Mouse (Mus musculus): Measurements from ENCODE around the gene Stk38.

Gene Stk38

DNA sequence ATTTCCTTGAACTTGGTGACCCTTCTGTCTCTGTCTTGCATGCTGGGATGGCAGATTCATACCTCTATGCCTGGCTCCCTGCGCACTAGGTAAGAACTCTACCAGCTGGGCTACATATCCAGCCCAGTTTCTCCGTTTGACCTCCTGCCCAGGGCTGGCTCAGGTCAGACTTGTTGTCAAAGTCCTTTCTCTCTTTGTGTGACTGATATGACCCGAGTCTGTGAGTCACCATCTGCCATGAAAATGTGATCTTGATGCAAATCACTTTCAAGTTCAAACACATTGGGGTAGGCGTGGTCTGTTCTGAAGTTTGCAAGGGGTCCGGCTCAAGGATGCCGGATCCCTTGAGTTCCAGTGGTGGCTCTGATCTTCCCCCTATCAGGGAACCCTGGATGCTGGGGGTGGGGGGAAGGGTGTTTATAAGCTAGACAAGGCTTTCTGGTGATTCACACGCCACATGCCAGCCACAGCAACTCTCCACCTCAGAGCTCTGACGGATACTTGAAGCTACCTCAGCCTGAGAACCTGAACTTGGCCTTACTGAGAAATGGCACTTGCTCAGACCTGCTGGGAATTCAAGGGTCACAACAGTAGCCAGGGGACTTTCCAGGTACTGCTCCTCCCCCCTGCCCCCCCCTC lies 82.7 kb downstream of the Stk38 start:
- no peak for DNase-seq (ENCODE audit: low spot score)

DNA sequence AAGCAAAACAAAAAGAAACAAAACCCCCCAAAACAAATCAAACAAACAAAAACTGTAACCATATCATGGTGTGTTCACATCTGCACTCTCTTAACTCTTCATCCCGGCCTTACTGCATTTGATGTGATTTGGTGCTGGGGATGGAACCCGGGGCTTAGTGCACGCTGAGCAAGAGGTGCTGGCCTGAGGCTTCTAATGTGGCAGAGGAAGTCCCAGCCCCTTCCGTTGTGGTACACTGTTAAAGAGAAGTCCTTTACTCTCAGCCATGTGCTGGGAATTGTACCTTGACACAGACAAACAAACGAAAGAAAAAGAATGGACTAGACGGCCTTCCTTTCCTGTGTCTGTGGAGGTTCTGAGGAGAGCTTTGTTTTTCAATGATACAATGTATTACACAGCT lies 85.7 kb downstream of the Stk38 start:
- DNase-seq (ENCODE audit: low spot score): no peak

DNA sequence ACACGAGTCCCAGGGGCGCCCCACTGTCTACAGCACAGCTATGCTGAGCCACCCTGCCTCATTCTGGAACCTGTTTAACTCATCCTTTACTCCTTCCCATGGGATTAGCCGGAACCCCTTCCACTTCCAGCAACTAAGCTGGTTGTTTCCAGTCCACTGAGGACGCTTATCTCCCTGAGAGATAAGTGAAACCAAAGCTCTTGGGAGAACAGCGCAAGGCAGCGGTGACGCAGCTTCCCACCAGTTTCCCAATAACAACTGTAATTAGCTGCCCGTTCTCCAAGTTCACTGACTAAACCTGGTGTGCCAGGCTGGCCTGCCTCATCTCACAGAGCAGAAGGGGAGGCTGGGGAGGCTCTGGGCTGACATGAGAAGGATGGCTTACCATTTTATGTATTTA lies 86.7 kb downstream of the Stk38 start:
- no peak for DNase-seq (ENCODE audit: low spot score)

Data from ovary, postnatal 14 days (tissue).